Mouse (Mus musculus): ENCODE data around the gene Eif4e1b.
"Not testable (repeated sequence)": the region's sequence is repeated elsewhere in the genome, so short reads cannot be mapped to it uniquely, and the experiment has no call there.

Gene Eif4e1b

DNA sequence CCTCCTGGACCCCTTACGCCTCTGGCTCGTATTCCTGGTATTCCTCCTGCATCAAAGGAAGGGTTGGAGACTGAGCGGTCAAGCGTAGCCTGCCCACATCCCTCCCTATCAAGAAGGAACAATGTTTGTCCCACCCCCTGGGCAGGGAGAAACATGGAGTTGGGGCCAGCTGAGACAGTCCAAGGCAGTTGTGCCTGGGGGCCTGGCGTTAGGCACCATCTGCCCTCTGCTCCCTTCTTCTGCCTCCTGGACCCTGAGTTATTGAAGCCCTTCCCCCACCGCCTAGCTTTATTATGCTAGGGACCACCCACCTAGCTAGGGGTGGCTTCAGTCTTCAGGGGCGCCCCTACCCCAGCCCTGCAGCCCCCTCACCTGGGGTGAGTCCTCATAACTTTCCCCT, 24.3 kb upstream of the Eif4e1b start:
- no peak for DNase-seq (ENCODE audit: low spot score)

DNA sequence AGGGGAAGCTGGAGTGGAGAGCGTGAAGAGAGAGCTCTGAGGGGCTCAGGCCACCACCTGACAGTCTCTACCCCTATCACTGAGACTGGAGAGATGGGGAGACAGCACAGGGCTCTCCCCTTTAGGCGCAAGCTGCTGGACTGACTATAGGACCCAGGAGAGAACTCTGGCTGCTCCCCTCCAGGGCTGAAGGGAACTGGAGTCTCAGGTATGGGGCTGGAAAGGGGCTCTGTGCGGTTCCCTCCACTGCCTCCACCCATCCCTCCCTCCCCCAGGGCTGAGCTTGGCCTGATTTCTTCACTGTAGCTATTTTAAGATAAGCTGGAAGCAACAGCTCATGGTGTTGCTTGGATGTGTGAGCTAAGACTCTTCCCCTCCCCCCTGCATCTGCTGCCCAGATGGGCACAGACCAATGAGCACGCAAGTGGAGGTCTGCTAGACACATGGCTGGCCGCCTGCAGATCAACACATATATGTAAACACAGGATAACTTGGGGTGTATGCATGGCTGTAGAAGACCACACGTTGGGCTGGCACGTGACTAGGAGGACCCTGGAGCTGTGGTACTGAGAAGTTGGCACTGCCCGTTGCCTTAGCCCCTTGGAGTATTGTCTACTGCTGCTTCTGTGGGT, 23.5 kb upstream of the Eif4e1b start:
- no peak for DNase-seq (ENCODE audit: low spot score)

DNA sequence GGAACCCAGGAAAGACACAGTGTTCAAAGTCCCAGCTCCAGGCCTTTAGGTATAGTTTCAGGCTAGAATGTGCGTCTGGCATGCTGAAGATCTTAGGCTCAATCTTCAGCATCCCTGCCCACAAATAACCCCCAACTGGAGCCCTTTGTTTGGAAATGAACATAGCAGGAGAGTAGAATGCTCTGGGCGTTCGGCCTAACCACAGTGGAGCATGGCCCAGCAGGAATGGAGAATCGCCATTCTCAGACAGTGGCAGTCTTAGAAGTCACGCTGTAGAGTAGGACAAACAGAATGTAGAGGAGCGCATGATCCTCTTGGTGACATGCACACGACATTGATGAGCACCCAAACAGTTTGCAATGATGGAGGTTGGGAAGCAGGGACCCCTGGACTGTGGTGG, 22.9 kb upstream of the Eif4e1b start:
- no peak for DNase-seq (ENCODE audit: low spot score)

DNA sequence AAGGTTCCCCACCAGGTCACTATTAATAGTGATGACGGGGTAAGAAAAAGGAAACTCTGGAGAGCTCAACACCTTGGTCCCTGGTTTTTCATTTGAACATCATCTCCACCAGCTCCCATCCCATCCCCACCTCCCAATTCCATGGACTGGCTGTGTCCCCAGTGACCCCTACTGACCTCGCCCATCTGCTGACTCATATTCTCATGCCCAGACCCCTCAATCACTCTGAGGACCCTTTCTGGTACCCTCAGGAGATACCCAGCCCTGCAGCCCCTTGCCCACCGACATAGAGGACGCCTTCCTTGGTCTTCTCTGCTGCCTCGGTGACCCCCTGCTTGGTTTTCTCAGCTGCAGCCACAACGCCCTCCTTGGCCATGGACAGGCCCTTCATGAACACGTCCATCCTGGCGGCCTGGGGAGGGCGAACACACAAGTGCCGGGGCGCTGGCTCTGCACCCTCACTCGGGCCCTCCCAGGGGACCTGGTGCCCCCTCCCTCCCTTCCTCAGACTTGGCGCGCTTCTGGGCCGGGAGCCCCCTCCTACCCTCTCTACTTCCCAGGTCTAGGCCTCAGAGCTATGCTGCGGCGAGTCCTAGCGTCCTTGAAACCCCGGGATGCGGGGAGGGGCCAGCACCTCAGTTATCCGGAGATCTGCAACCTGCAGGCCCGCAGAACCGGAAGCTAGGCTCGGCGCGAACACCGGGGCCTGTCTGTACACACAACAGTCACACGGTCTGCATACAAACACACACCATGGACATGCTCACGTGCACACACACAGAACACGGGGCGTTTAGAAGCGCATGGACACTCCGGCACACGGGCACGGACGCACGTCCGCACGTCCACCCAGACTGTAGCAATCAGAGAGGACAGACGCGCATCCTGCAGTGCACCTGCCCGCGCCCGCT, 18.3 kb upstream of the Eif4e1b start:
- DNase-seq (ENCODE audit: low spot score) = no peak

DNA sequence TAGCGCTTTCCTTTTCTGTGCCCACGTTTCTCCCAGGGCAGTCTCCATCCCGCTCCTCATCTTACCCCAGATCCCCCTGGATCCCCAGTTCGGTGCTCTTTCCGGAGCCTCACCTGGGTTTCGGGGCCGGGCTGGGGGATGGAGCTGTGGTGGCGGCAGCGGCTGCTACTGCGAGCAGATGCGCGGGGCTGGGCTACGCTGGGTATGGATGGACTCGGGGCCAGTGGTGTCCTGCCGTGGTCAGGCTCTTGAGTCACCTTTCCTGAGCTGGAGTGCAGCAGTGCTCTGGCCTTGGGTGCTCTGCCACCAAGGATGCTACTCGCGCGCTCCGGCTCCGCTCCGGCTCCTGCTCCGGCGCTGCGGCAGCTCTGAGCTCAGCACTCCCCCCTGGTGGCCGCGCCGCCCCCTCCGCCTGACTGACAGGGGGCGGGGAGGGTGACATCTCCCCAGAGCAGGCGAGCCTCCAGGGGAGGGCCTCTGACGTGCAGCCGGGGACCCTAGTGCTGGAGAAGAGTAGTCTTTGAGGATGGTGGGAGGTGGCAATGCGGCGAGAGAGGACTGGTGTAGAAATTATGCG, 17.5 kb upstream of the Eif4e1b start, which contains the start of gene Sncb:
Gene Sncb (minus strand): TSS at position 404 of the 577 bp plus-strand sequence.
- DNase-seq (ENCODE audit: low spot score) = peak; percentile 21

DNA sequence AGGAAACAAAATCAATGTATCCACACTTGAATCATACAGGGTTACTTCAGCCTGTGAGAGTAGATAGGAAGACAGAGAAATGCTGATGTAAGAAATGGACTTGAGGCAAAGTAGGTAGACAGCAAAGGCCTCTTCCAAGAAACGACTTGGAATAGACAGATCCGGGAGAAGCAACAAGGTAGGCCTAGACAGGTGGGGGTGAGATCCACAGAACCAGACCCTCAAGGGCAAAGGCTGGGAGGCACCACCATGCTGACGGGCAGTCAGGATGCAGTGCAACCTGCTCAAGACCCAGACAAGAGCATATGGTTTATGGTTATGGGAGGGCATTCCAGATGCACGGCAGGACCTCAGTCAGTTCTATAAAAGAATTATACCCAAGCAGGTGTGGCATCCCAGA, 16.8 kb upstream of the Eif4e1b start:
- no peak for DNase-seq (ENCODE audit: low spot score)

DNA sequence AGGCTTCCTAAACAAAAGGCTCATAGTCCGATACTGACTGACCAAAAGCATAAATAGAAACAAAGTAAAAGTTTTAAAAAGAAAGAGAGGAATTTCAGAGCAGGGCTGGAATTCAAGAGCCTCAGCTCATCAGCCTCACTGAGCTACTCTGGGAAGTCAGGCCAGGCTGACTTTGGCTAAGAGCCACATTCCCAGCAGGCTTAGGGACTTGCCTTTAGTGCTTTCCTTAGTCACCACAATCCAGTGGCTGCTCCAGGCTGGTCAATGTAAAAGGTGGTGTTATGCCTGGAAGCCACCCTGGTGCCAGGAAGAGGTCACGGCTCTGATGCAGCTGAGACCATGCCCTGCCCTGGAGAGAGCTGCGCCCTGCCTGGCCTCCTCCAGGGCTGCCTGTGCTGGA, 3.2 kb upstream of the Eif4e1b start:
- no peak for DNase-seq (ENCODE audit: low spot score)

DNA sequence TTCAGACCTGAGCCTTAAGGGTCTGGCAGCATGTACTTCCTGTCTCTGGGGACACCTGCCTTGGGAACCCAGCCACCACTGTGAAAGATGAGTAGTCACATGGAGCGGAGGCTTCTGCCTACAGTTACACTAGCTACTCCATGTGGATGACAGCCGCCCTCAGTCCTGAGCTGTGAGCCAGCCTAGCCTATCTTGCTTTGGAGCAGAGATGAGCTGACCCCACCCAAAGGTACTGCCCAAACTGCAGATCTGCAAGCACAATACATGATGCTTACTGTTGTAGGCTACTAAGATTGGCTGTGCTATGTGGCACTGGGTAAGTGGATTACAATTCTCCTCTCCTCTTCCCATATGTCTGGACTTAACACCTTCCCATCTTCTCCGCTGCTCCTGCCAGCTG, 2.7 kb upstream of the Eif4e1b start:
- no peak for DNase-seq (ENCODE audit: low spot score)

DNA sequence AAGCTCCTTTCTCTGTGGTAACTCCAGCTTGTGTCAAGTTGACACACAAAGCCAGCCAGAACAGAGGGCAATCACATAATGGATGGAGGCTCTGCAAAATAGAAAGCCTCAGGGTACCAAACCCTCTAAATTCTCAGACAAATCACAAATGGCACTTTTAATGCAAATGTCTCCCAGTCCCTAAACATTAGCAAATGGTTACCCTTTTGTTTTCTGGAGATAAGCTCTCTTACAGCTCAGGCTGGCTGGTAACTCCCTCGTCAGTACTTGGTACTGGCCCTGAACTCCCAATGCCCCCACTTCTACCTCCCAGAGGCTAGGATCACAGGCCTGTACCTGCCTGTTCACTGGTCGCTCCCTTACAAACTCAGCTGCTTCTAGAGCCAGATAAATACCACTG, 563 bp upstream of the Eif4e1b start:
- no peak for DNase-seq (ENCODE audit: low spot score)

DNA sequence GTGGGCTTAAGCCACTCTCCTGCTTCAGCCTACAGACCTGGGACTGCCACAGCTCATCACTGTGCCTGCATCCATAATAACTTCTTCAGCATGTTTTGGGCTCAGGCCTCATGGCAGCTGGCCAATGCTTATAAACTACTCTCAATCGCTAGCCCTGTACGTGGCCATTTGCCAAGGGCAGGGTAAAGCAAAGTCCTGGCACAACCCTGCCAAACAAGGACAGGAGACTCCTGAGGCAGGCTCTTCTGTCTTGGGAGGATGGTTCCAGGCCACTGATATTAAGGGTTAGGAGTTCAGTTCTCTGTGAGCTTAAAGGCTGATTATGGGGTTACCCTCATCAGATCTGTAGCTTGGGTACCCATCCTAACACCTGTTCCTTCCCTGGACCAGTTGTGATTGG, 3.8 kb downstream of the Eif4e1b start:
- not testable (repeated sequence) for DNase-seq (ENCODE audit: low spot score)

DNA sequence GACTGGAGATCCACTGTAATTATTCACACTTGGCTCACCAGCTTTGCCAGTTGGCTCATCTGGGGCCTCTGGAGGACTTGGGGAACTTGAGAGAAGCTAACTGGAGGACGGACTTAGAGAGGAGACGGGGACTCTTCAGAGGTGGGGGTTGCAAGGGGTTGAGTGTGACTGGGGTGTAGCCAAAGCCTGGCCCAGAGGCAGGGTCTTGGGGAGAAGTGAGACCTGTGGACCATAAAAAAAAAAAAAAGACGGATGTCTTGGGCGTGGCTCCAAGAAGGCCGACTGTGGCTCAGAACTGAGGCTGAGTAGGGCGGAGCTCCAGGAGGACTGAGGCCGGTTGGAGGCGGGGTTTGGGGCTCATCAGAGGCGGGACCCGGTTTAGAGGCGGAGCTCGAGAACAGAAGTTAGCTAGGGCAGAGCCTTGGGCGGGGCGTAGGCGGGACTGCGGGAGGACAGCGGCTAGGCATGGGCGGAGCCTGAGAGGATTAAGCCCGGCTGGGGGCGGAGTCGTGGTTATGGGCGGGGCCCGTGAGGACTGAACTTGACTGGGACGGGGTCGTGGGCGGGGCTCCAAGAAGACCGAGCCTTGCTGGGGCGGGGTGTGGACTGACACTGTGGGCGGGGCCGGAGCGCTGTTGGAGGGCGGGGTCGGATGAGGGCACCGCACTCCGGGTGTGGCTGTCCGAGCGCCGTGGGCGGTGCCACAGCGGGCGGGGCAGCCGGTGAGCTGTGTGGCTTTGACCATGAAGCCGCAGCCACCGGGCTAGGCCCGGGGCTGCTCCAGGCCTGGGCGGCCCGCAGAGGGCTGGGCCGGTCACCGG, 5.2 kb downstream of the Eif4e1b start, which contains the start of gene Tspan17:
Gene Tspan17 (plus strand): TSS at position 638 of the 821 bp plus-strand sequence.
- DNase-seq (ENCODE audit: low spot score) = peak; percentile 91

DNA sequence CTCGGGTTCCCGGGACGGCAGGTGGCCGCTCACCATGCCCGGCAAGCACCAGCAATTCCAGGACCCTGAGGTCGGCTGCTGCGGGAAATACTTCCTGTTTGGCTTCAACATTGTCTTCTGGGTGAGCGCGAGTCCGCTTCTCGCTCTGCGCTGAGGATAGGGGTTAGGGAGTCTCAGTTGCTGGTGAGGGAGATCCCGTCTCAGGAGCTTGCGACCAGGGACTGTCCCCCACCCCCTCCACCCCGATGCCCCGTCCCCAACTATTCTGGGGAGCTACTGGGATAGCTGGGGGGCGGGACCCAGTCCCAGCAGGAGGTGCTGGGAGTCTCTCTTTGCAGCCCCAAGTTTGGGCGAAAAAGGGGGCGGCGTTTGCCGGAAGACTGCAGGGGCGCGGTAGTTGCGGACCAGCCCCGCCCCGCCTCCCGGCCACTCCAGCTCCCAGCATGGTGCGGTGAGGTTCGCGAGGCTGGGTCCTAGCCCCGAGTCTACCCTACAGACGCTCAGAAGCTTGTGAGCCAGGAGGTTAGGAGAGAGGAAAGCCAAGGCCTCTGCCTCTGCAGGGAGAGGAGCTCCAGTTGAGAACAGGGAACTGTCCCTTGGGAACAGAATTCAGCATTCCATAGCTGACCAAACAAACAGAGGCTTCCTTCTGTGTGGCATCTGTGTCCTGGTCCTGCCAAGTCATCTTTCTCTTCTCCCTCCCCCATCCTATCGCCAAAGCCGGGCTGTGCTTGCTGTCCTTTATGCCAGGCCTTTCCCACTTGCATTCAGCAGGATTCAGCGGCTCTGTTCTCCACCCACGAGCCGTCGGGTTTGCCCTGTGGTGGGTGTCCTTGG, 6.0 kb downstream of the Eif4e1b start:
- no peak for DNase-seq (ENCODE audit: low spot score)

DNA sequence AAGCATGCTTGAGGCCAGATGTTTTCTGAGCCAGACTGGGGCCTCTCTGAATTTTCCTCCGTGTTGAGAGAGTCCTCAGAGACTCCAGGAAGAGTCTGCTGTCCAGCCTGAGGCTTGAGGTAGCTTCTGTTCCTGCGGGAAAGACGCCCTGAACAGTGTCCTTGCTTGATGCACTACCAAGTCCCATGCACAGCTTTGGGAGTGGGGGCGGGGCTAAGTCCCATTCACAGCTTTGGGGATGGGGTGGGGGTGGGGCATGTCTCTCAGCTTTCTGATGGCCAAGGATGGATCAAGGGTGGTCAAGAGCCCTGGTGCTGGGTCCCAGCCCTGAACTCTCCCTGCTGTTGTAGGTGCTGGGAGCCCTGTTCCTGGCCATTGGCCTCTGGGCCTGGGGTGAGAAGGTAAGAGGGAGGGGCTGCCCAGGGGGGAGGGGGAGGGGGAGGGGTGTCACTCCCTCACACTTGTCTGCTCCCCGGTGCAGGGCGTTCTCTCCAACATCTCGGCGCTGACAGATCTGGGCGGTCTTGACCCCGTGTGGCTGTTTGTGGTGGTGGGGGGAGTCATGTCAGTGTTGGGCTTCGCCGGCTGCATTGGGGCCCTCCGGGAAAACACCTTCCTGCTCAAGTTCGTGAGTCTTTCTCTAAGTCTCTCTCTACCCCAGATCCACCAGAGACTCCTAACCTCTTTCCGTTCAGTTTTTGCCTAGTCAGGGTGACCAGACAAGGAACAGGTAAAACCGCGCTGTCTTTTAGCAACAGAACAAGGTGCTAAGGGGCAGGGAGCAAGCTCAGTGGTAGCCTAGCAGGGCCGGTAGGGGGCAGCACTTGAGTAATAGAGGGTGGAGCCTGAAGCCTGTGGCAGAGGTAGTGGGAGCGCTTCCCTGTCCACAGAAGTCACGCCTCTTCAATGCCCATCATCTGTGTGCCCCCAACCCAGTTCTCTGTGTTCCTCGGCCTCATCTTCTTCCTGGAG, 8.7 kb downstream of the Eif4e1b start:
- DNase-seq (ENCODE audit: low spot score) = no peak

DNA sequence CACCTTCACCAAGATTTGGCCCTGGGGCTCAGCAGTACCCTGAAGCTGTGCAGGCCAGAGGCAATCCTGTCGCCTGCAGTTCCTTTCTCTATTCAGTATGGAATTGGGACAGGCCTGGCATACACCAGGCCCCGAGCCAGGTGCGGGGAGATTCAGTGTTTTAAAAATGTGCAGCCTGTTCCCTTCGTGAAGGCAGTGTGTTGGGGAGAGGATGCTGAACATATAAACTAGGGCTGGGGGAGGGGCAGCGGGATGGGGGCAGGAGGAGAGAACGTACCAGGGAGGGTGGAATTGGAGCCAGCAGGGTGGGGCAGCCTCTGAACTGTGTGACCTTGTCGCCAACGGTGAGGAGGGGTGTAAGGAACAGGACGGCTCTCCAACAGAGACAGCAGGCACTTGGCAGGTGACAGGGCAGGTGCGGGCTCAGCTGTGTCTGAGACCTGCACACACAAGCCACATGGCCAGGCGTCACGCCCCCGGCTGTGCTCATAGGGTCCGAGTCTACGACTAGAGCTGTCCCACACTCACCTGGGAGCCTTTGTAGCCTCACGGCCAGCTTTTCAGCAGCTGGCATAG, 10.3 kb downstream of the Eif4e1b start:
- DNase-seq (ENCODE audit: low spot score) = no peak

DNA sequence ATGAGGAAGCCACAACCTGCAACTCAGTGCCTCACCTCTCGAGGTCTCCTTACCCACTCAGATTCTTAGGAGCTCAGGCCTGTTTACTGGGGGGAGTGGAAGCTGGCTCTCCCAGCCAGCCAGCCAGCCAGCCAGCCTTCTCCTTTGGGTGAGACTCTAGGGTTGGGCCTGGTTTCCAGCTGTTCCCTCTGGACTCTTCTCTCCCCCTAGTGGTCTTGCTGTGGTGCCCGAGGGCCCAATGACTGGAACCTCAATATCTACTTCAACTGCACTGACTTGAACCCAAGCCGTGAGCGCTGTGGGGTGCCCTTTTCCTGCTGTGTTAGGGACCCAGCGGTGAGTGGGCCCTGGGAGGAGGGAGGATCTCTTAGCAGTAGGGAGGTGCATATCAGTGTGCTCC, 11.0 kb downstream of the Eif4e1b start:
- no peak for DNase-seq (ENCODE audit: low spot score)

DNA sequence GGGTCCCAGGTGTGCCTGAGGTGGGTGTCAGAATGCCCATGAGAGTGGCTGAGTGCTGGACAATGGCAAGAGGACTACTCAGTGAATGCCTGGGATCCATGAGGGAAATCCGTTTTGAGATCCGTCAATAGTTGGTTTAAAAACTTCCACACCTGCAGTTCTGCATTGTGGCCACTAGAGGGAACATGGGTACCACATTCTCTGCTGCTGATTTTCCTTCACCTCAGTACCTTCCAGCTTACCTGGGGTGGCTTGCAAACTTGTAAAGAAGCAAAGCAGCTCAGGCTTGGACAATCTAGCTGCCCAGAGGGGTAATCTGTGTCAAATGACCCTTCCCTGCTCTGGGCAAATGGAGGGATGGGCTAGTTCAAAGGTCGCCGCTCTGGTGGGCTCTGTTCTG, 13.6 kb downstream of the Eif4e1b start:
- no peak for DNase-seq (ENCODE audit: low spot score)

DNA sequence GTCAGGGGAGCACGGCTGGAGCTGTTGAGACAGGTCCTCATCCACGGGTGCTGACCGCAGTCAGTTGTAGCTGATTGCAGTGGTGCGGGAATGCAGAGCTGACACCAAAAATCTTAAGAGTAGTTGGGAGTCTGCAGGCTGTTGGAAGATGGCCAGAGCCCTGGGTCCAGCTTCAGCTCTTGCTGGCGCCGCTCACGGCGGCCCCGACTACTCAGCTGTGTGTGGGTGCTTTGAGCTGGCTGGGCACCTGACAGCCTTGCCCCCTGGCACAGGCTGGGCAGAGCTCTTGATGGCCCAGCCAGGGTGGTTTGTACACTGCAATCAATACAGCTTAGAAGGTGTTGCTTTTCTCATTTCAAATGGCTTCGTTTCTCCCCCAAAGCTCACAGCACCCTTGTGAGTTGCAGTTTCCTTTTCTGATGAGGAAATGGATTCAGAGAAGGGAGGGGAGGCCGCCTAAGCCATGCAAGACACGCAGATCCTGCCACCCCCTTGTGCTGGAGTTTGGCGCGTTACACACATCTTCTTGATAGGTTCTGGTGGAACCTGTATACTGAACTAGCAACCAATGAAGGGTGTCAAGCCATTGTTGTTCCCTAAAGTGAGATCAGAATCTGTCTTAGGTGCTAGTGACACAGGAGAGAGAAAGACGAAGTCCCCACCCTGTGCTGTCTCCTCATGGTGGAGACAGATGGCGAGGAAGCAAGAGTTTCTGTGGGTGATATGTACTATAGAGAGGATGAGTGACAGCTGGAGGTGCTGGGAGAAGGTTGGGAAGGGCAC, 14.3 kb downstream of the Eif4e1b start:
- no peak for DNase-seq (ENCODE audit: low spot score)

DNA sequence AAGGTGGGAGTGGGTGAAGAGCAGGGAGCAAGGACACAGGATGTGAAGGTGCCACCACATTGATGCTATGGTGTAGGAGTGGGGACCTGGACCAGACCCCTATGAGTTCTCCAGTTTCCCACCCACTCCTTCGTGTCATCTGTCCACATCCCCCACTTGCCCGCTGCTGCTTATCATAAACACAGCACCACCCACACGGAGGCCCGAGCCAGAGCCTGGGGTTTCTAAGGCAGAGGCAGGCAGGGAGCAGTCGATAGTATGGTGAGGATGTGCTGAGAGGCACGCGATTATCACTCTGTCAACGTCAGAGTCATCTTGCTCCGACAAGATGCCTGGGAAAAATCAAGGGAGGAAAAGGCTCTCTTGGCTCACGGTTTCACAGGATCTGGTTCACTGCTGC, 14.9 kb downstream of the Eif4e1b start:
- no peak for DNase-seq (ENCODE audit: low spot score)

DNA sequence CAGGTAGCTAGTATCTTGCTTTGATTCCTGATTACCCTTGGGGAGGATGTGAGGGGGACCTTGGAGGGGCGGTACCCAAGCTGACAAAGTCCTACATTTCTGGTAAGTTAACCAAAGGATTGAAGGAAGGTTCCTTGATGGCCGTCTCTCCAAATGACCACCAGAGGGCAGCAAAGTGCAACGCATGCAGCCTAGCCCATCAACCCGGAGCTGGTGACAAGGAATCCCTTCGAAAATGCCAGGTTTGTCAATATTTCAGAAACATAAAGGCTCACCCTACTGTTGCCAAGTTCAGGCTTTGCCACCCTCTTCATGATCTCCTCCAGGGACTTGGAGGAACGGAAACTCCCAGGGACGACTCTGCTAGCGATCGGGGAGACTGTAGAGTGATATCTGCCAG, 15.9 kb downstream of the Eif4e1b start:
- DNase-seq (ENCODE audit: low spot score) = peak; percentile 66

Data from ovary, postnatal 14 days (tissue).